Mouse (Mus musculus) hindbrain, embryonic 13.5 days (tissue): ENCODE data around the gene Spindoc. TPM values are rescaled to one million over a fixed set of nuclear protein-coding genes. Genes with fewer than 3 reads are reported as not detected.

Experiments
- microRNA-seq: library from miRNA; unstranded; fragments of <30 nt; microRNA quantifications from one replicate; pipeline ENCODE4, GENCODE M21; 2016
- polyA plus RNA-seq: library from polyadenylated mRNA; unstranded; fragments of >200 nt; fragmentation: Nextera tagmentation; extraction: Ambion mirVana; gene quantifications from 2 replicates; pipeline ENCODE4 v1.2.1, GENCODE M21; 2015

The Spindoc gene
- polyA plus RNA-seq, 1 experiment from 2014 or later = 34.0 TPM

Small RNA genes within 50 kb of the gene (microRNA-seq; reads per million reads assigned to microRNA genes)
- 4.2 reads per million, percentile 13 among the genes with 10 or more reads in this experiment for gene Mir6991

Other genes with a start within 250 kb of the Spindoc start
- gene Otub1, start 176.7 kb downstream of the Spindoc start, polyA plus RNA-seq = 233 and 250 TPM in 2 replicates
- 881 and 924 TPM in 2 replicates for gene Cox8a, start 165.4 kb downstream of the Spindoc start, polyA plus RNA-seq
- gene Naa40, start 141.8 kb downstream of the Spindoc start, polyA plus RNA-seq = 65.3 and 66.6 TPM in 2 replicates
- gene Rcor2, start 115.7 kb downstream of the Spindoc start, polyA plus RNA-seq = 30.2 and 32.0 TPM in 2 replicates
- gene Mark2, start 41.1 kb downstream of the Spindoc start, polyA plus RNA-seq = 40.9 and 42.5 TPM in 2 replicates
- gene 2700081O15Rik, start 34.6 kb upstream of the Spindoc start, polyA plus RNA-seq = 17.7 and 18.0 TPM in 2 replicates
- 513 and 532 TPM in 2 replicates for gene Rtn3, start 100.3 kb upstream of the Spindoc start, polyA plus RNA-seq
- gene Atl3, start 111.0 kb upstream of the Spindoc start, polyA plus RNA-seq = 6.9 and 7.9 TPM in 2 replicates
- gene Pla2g16, start 174.5 kb upstream of the Spindoc start, polyA plus RNA-seq = 2.9 and 5.4 TPM in 2 replicates
- gene Lgals12, start 224.2 kb upstream of the Spindoc start, polyA plus RNA-seq = 0.08 and 0.17 TPM in 2 replicates
- gene Hrasls5, start 229.5 kb upstream of the Spindoc start, polyA plus RNA-seq = not detected in 2 replicates